Mouse (Mus musculus) adrenal gland, adult 18-20 months (tissue): ENCODE results near the gene Igf1r. TPM values are rescaled to one million over a fixed set of nuclear protein-coding genes. Genes with fewer than 3 reads are reported as not detected.
"Not testable (repeated sequence)": the region's sequence is repeated elsewhere in the genome, so short reads cannot be mapped to it uniquely, and the experiment has no call there.

Experiments used
- DNase-seq, 2 experiments: peaks; one replicate each; pipeline ENCODE4 v3.0.0; 2021 to 2022; ENCODE audit warnings: low spot score in 2 of 2
- total RNA-seq, 2 experiments: library from RNA; stranded (reverse); gene quantifications; 1 replicate in 1 of 2; 2 replicates in 1 of 2; pipeline ENCODE4 v1.2.3; 2021

Gene Igf1r
- total RNA-seq, 2 experiments from 2014 or later = 56.6 to 128 TPM

DNA sequence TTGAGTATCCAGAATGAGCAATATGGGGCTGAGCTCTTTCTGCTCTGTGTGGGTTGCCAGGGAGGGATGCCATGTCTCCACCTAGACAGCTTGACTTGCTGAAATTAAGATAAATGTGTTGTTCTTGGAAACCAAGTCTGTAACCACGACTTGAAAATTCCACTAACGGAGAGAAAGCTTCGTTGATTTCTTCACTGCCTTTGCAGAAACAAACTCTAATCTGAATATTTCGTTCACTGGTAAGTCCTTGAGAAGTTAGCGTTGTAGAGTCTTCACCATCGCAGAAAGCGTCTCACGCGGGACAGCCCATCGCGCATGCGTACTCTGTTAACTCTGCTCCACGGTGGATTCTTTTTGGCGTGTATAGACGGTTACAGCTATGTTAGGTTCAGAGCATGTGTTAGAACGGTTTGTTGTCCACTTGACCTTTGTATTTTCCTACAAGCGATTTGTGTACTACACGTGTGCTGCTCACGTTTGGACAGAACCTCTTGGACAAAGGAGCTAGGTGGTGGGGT lies 327.8 kb downstream of the Igf1r start:
- no peak for DNase-seq

GRCm38 (mm10) chr7:68281341-68281740 lies 328.7 kb downstream of the Igf1r start:
- no peak for DNase-seq

- DNase-seq = no peak
Observed at GRCm38 (mm10) chr7:68282304-68283132, 329.9 kb downstream of the Igf1r start.

DNA sequence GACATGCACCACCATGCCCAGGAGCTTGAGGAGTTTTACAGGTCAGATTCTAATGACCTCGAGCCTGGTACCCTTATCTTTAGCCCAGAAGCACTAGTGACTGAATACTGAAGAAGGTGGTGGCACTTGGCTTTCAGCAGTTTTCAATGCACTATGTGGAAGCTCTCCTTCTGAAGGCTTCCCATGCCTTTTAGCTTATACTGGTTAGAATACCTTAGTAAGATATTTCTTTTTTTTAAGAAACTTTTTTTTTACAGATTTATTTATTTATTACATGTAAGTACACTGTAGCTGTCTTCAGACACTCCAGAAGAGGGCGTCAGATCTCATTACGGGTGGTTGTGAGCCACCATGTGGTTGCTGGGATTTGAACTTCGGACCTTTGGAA lies 330.5 kb downstream of the Igf1r start:
- DNase-seq = not testable (repeated sequence)

Other genes starting within 250 kb of the Igf1r start
- 10 to 100 TPM; 10.6 to 16.3 TPM for gene Synm, start 193.1 kb upstream of the Igf1r start, total RNA-seq